Mouse (Mus musculus) embryo, embryonic 9.5 days (tissue): ENCODE data around the gene Rnf17.

Source experiments
- DNase-seq: peaks from one replicate; pipeline ENCODE4 v3.0.0-alpha.2; 2017; ENCODE audit errors: extremely low spot score

The Rnf17 gene

DNA sequence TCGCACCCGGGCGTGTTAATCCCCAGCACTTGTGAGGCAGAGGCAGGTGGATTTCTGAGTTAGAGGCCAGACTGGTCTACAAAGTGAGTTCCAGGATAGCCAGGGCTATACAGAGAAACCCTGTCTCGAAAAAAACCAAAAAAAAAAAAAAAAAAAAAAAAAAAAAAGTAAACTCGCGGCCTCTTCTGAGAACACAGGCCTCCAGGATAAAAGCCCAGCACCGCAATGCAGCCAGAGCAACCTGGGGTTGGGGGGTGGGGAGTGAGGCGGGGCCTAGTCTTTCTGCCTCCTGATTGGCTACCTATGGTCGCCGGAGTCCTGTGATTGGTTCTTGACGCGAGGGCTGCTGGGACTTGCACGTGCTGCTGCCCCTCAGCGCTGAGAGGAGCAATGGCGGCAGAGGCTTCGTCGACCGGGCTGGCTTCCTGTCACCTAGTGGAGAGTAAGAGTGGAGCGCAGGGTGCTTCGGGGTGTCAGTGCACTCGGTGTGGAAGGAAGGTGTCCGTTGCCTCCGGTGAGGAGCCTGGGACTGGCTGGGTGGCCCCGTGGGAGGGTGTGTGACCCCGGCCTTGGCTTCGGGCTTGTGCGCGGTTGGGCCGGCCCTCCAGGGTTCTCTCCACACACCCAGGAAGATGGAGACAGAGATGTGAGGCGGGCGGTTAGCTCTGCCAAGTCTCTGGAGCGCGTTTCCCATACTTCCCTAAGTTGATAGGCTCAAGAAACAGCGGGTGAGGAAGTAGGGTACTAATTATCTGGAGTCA lies at the start of gene Rnf17:
Gene Rnf17 (plus strand): TSS at position 271 of the 761 bp plus-strand sequence.
- peak; percentile 22 for DNase-seq

DNA sequence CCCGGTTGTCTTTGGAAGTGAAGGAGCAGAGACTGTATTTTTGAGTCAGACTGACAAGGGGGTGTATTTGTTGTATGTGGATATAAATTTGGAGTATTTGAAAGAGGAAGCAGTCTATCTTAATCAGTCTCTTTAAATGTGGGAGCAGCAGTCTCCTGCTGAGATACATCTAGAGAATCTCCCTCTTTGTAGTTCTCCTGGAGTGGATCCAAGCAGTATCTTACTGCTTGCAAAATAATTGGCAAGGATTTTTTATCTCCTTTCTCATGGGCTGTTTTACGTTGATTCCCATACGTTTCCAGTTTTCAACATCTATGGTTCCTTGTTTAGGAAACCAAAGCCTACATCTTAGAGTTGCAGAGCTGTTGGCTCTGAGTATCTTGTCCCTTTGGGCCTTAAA lies 47.6 kb upstream of the Rnf17 start:
- DNase-seq, result no peak

DNA sequence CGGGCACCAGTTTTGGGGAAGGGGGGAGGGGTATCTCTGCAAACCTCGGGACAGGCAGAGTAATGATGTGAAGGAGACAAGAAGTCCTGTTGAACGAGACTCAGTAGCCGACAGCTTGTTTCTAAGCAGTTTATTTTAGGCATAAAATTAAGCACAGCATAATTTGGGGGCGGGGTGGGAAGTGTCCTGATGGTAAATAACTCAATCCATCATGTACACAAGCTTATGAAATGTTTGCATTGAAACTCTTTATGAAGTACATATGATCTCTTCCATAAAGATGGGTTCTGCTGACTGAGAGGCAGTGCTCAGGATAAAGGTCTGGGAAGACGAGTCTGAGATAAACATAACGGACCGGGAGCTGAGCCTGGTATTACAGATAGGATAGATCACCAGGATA lies 47.0 kb upstream of the Rnf17 start:
- DNase-seq, result no peak

DNA sequence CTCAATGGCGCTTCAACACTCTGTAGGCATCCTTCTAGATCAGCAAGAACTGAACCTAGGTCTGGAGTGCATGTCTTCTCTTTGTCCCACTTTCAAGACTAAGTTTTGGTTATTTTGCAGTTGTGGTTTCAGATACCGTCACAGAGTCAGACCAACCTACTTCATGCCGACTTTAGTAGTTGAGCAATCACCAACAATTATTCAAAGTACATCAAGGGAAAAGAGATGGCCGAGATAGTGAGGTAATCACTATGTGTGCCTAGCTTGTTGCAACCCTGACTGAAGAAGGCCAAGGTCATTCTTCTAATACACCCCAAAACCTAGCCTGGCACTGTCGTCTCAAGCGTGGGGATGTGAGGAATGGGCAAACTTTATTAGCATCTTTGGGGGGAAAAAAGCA lies 46.2 kb upstream of the Rnf17 start:
- DNase-seq, result no peak

DNA sequence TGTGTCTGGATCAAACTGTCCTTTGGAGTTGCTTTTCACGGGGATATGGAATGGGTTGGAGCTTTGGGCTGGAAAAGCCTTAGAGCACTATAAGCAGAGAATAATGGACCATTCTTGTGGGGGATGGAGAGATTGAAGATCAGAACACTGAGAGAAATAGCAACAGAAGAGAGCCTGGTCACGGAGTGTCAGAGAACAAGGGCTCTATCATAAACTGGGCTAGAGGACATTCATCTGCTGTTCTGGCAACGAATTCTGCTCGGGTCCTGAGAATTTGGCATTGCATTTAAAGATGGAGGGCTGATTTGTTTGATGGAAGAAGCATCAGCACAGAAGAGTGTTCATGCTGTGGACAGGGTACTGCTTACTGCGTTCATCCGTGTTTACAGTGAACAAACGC lies 44.0 kb upstream of the Rnf17 start:
- DNase-seq, result no peak

DNA sequence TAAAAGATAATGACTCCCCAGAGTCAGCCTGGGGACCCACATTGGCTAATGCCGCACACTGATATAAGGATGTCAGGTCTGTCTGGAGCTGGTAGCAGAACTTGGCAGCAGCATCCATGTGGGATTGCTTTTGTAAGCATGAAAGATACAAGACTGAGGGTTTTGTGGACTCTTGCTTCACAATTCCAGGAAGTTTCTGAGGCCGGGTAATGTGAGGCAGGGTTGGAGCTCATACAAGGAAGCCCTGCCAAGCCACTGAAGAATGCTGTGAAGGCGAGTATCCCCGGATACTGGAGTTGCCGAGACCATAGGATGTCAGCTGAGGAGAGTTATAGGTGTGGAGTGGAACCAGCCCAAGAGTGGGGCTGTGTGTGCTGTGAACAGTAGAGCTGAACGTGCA lies 43.2 kb upstream of the Rnf17 start:
- no peak for DNase-seq

DNA sequence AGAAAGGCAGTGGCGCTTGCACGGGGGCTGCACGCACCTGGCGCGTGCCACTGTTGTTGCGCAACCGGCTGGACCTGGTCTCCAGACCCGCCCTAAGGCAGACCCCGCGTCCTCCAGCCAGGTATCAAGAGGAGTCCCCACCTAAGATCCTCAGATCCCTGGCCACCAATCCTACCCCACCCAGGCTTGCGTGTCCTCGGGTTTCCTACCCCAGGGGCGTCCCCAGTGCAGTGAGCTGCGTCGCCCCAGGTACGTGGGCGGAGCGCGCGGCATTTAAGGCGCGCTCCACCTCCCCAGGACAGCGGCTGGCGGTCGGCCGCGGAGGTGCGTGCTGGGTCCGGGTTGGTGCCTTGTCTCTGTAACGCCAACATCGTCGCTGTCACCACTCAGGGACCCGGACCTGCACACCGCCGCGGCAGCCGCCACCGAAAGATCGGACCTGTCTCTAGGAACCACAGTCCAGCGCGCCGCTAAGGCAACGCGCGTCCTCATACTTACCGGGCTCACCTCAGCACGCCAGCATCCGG lies 37.6 kb upstream of the Rnf17 start, which contains the start of gene Atp12a:
Gene Atp12a (plus strand): TSS at position 358 of the 527 bp plus-strand sequence.
- DNase-seq, result peak; percentile 17

DNA sequence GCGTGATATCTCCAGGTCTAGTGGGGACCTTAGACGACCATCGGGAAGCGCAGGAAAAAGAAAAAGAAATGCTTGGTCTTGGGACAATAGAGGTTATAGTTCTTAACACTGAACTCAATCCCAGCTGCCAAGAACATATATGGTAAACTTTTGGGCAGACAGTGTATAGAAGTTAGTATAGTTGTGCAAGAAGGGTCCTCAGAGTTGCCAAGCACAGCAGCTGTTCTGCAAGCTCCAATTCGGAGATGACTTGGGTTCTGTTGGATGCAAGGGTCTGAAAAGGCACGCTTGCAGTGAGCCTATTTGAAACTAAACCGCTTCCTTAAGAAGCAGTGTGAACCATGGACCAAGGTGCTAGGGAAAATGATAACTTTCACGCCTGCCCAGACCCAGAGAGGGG lies 37.1 kb upstream of the Rnf17 start:
- DNase-seq, result no peak

DNA sequence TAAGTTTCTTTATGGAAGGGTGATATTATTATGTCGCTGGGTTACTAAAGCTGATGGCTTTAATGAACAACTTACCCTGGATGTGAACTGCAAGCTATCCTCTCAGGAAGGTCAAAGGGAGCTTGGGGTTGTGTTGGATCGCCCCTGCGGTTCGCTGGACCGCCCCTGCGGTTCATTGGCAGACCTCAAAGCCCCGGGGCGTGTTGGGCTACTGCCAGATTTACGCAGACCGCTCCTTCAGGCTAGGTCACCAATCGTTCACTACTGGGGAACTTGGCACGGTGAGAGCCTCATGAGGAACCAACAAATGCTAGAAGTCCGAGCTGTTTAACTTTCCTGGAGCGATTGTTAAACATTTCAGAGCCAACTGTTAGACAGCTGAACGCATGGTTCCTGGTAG lies 35.7 kb upstream of the Rnf17 start:
- DNase-seq, result no peak

DNA sequence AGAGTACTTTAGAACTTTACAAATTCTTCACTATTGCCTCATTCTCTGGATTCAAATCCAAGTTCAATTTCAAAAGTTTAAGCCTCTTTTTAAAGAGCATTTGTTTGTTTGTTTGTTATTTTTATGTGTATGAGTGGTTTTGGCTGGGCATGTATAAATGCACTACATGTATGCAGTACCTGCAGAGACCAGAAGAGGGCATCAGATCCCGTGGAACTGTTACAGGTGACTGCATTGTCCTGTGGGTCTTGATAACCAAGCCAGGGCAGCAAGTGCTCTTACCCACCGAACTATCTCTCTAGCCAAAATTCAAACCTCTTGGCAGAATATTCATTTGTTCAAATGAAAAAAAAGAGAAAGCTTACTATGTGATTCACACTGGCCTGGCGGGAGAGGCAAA lies 33.5 kb upstream of the Rnf17 start:
- peak; percentile 41 for DNase-seq

DNA sequence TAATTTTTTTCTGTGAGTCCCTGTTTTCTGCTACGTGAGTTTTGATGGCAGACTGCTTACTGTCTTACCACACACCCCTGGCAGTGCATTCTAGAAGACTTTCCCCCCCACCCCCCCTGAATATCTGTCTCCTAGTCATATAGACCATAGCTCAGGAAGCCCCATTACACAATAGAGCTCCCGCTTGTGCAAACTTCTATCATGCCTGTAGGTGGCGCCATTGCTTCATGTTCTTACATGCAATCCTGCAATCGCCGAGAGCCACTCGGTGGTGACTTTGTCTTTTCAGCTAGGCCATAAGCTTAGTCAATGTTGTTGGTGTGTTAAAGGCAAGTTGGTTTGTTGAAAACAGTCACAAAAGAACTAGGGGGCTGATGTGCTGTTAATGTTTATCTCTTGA lies 26.6 kb upstream of the Rnf17 start:
- peak; percentile 78 for DNase-seq

DNA sequence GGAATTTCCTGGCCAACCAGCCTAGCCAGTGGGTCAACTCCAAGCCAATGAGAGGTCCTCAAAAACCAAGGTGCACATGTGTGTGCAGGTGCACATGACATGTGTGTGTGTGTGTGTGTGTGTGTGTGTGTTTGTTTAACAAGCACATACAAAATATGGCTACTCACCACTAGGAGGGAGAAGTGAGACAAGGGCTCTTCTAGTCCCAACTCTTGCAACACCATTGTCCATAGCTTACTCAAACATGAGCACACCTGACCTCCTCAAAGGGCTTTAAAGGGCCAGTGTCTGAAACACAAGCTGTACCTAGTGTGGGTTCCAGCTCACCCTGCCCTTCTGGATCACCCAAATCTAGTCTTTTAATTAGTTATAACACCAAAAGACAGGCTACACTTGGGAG lies 24.6 kb upstream of the Rnf17 start:
- no peak for DNase-seq

DNA sequence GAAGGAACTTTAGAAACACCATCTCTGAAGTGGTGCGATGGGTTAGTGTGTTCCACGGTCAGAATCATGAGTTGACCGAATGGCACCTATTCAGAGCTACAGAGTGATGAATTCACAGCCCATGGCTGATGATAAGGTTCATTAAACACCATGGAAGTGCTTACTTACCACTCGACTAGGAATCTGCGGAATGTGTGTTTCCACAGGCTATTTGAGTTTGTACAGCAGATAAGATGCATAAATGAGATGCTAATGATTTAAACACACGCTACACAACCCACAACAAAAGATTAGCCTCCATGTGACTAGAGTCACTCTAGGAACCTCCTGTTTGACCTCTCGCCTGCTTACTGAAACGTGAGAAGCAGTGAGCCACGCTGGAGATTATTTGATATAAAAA lies 23.0 kb upstream of the Rnf17 start:
- no peak for DNase-seq

DNA sequence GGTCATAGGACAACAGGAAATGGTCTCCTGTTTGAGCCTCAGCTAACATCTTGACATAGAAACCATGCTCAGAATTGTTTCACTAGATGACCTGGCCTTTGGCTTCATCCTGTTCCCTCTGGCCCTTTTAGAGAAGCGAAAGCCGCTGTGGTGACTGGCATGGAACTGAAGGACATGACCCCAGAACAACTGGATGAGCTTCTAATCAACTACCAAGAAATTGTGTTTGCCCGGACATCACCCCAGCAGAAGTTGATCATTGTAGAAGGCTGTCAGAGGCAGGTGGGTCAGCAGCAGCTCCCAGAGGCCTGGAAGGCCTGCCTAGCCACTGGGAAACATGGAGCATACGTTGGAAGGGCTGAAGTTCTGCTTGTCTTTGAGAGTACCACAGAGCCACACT lies 20.0 kb upstream of the Rnf17 start:
- no peak for DNase-seq

DNA sequence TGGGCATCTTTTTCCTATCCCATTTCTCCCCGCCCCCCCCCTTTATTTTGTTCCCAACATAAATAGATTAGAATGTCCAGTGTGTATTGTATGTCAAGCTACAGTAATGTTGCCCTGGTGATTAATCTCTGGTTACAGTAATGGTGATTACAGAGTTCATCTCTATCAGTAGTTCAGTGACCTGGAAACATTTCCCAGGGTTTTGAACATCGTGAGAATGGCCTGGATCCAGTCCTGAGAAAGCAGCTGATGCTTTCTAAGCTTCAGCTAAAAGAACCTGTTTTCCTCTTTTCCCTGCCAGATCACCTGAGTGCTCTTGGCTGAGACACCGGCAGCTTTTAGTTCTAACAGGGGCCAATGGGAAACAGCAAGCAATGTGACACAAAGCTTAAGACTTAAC lies 12.1 kb upstream of the Rnf17 start:
- no peak for DNase-seq

DNA sequence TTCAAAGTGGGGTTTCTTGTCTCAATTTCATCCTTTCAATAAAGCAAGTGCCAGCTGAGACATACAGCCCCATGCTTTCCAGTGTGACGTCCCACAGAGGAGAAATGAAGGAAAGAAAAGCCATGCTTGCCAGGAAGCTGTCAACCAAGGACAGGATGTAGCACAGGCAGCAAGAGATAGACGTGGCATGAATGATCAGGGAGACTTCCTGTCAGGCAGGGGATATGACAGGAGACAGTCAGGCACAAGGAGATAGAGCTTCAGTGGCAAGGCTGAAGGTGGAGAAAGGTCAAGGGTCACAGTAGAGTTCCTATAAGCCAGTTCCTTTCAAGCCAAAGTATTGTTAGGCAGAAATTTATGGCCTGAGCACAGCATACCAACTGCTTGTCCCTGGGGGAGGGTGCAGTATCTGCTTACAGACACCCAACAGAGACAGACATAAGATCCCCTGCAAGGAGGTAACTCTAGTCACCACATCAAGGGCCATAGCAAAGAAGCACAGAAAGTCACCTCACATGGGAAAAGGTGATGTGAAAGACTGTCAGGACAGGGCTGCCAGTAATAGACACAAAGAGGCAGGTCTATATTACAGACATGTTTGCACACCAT lies 8.6 kb upstream of the Rnf17 start:
- peak; percentile 8 for DNase-seq

DNA sequence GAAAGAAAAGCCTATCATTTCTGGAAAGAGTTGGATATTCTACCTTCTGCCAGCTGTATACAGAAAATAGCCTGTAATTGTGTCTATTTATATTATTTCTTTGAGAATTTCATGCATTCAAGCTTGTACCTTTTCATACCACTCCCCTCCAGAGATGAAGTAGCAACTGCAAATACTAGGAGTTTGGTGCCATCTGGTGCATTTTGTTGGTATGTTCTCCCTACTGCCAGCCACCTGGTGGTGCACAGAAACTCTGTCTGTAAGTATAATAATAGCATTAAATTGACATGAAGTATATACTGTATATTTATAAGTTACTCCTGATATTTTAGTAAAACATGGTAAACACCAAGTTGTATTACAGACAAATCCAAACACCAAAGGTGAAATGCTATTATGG lies 4.4 kb upstream of the Rnf17 start:
- peak; percentile 33 for DNase-seq

DNA sequence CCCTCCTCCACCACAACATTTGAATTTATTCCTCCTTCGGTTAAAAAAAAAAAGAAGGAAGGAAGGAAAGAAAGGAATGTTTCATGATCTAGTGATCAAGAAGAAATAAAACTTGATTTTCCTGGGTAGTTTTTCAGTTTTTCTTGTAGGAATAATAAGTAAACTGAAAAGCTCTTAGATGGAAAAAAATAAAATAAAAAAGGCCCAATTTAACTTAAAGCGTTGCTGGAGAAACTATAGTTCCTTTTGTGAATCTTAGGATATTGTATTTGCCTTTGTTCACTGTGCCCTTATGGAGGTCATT lies 643 bp downstream of the Rnf17 start:
- no peak for DNase-seq

DNA sequence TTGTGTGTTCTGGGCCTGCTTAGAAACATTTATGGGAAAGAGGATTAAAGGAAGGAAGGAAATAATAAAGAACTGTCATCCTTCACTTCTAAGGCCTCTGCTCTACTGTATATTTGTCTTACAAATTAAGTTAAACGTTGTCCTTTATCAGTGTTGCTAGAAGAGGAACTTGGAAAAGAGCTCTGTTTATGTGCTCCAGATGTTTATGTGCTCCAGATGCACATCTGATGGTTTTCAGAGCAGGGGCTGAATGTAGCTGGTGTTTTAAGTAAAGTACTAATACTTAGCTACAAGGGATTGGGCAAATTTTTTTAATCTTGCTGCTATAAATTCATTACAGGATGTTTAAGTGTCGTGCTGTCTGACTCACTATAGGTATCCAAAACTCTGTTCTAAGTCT lies 59.7 kb downstream of the Rnf17 start:
- DNase-seq, result no peak

DNA sequence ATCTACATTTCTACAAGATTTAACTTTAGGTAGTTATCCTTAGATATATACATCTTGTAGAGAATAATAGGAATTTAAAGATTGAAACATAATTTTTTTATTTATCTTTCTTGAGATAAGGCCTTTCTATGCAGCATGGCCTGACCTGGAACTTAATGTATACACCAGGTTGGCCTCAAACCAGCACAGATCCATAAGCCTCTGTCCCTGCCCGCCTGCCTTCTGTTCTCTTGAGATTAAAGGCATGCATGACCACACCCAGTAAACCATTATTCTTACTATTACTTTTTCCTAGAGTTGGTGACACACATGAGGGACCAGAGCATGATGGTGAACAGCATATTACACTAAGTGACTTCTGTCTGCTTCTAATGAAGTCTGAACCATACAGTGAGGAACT lies 60.3 kb downstream of the Rnf17 start:
- no peak for DNase-seq

DNA sequence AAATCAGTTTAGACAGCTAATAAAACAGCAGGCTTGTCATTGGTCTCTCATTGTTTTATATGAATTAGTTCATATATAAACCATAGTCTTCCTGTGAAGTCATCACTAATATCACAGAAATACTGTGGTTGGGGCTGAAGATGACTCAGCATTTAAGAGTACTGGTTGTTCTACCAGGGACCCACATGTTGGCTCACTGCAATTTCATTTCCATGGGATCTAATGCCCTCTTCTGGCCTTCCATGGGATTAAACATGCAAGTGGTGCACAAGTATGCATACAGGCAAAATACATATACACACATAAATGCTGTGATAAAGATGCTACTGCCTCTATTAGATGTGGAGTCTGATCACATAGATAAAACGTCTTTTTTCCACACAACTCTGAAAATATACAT lies 65.8 kb downstream of the Rnf17 start:
- peak; percentile 43 for DNase-seq

DNA sequence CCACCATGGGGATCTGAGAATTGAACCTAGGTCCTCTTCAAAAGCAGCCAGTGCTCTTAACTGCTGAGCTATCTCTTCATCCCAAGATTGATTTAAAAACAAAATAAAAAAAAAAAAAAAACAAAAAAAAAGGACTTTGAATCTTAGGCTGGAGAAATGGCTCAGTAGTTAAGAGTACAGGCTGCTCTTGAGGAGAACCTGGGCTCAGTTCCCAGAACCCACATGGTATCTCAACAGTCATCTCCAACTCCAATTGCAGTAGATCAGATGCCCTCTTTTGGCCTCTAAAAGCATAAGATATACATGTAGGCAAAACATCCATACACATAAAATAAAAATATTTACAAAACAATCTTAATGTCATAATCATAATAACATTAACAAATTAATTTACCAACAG lies 87.4 kb downstream of the Rnf17 start:
- DNase-seq, result no peak

DNA sequence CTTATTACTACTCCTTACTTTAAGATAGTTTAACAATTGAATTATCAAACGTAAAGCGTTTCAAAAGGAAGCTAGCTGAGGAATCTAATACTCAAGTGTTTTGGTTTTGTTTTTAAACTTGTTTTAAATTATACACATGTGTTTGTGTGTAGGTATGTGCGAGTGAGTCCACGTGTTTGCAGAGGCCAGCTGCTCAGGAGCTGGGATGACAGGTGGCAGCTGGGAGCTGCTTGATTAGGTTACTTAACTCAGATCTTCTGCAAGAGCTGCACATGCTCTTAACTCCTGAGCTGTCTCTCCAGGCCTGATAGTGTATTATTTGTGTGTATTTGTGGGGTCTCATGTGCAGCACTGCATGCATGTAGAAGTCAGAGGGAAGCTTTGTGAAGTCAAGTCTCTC lies 100.0 kb downstream of the Rnf17 start:
- no peak for DNase-seq

DNA sequence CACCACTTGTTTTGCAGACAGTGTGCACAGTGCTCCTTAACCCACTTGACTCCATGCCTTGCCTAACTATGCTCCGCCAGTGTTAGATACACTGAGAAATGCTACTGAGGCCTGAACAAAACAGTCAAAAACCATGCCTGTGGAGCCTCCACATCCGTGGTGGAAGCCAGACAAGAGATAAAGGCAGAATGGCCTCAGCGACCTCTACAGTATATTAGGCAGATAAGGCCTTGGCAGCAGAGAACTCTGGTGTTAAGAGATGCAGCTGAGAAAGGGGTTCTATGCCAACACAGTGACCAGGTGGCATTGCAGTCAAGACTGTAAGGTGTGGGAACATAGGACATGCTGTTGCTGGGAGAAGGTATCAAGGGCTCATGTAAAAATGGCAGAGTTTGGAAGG lies 104.4 kb downstream of the Rnf17 start:
- DNase-seq, result no peak
